Mouse (Mus musculus) thymus, adult 2 months (tissue): ENCODE results near the gene Pclo. TPM values are rescaled to one million over a fixed set of nuclear protein-coding genes. Genes with fewer than 3 reads are reported as not detected.

Source experiments
- DNase-seq: peaks from one replicate; pipeline ENCODE4 v3.0.0; 2021
- H3K27ac ChIP-seq: fragments of 200-500 bp; 2 replicates; pipeline ENCODE4 v1.5.1; 2012; ENCODE audit warnings: low read length, control low read depth; ENCODE audit not compliant: control insufficient read depth, insufficient read depth
- H3K27me3 ChIP-seq: fragments of 200-500 bp; 2 replicates; pipeline ENCODE4 v1.6.1; 2012; ENCODE audit warnings: mild to moderate bottlenecking, low read length, moderate library complexity, mixed read lengths; ENCODE audit not compliant: control insufficient read depth, insufficient read depth
- H3K36me3 ChIP-seq: fragments of 200-500 bp; 2 replicates; pipeline ENCODE4 v1.6.1; 2012; ENCODE audit warnings: mild to moderate bottlenecking, low read length, moderate library complexity; ENCODE audit not compliant: control insufficient read depth, insufficient read depth
- H3K4me1 ChIP-seq: fragments of 200-500 bp; replicated peaks from 2 replicates; pipeline ENCODE4 v1.6.1; 2012; ENCODE audit warnings: low read length; ENCODE audit not compliant: control insufficient read depth, insufficient read depth
- H3K4me3 ChIP-seq: fragments of 200-500 bp; 2 replicates; pipeline ENCODE4 v1.5.1; 2012; ENCODE audit warnings: mild to moderate bottlenecking, low read length, control low read depth, moderate library complexity; ENCODE audit not compliant: control insufficient read depth, insufficient read depth
- CTCF ChIP-seq: fragments of 200-500 bp; IDR thresholded peaks from 2 replicates; pipeline ENCODE4 v1.5.1; 2012; ENCODE audit warnings: mild to moderate bottlenecking, control low read depth, low read length, moderate library complexity, borderline replicate concordance; ENCODE audit not compliant: control insufficient read depth, poor library complexity, insufficient read depth; ENCODE audit errors: extremely low read depth
- POLR2A ChIP-seq: fragments of 200-500 bp; IDR thresholded peaks from 2 replicates; pipeline ENCODE4 v1.6.1; 2012; ENCODE audit warnings: mild to moderate bottlenecking, low read length, control low read depth, moderate library complexity; ENCODE audit not compliant: control insufficient read depth, poor library complexity, insufficient read depth; ENCODE audit errors: extremely low read depth
- WGBS: fragments of 180-500 bp; shearing (Covaris S2); methylation state at CpG from one replicate; pipeline ENCODE4 v1.1.7; 2018; 5-methylcytosine and 5-hydroxymethylcytosine counted together
- polyA plus RNA-seq: library from polyadenylated mRNA; depleted of rRNA; stranded (reverse); fragments of >200 nt; gene quantifications from 2 replicates; pipeline ENCODE4 v1.2.3, GENCODE M21; 2012

The Pclo gene
- polyA plus RNA-seq, 1 experiment: 0.96 TPM

DNA sequence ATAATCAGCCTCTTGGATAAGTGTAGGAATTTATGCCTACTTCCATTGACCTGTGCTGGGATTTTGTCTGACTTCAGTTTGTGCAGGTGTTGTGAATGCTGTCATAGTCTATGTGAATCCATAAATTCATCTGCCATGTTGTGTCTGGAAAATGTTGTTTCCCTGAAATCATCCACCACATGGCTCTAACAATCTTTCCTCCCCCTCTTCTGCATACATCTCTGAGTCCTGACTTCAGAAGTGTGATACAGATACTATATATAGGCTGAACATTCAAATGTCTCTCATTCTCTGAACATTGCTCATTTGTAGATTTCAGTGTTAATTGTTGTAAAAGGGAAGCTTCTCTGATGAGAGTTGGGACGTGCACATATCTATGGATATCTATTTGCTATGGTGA is 147.5 kb downstream of the Pclo start:
- 84% methylated on average over 1 of the region's 1 CpGs for WGBS
- no peak overlapping the region for H3K4me3 ChIP-seq
- no peaks in the 10 kb centered on the region for H3K4me1 ChIP-seq
- H3K27ac ChIP-seq: no peak overlapping the region
- TF ChIP-seq CTCF: no peak
- no peak for TF ChIP-seq POLR2A
- H3K36me3 ChIP-seq: no peaks in the 10 kb centered on the region
- no peak for DNase-seq
- H3K27me3 ChIP-seq: no peaks in the 10 kb centered on the region

DNA sequence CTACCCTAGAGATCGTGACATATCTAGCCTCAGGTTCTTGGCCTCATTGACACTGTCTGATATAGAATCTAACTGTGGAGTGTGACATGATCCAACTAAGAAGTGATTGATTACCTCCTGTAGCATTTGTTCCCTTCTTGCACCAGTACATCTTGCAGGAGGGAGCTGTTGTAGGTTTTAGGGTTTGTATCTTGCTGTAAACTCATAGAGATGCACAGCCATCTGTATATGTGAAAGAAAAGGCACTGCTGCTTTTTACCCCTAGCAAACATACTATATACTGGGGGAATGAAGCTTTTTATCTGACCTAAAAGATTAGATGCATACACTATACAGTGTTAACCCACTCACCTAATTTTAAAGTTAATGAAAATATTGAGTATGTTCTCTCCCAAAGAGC is 147.9 kb downstream of the Pclo start:
- Histone ChIP-seq H3K4me3 (no peak overlapping the region), H3K4me1 (no peaks in the 10 kb centered on the region), H3K27ac (no peak overlapping the region), H3K27me3 (no peaks in the 10 kb centered on the region), H3K36me3 (no peaks in the 10 kb centered on the region)
- TF ChIP-seq POLR2A: no peak
- no peak for TF ChIP-seq CTCF
- no peak for DNase-seq
- WGBS: 100% methylated on average over 1 of the region's 1 CpGs

DNA sequence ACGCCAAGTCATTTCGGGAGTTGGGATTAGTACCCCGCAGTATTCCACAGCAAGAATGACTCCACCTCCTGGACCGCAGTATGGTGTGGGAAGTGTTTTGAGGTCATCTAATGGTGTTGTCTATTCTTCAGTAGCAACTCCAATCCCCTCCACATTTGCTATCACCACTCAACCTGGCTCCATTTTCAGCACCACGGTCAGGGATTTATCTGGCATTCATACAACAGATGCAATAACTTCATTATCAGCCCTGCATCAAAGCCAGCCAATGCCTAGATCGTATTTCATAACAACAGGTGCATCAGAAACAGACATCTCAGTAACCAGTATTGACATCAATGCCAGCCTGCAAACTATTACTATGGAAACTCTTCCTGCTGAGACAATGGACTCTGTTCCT is 165.7 kb downstream of the Pclo start:
- DNase-seq: no peak
- TF ChIP-seq POLR2A: no peak
- 93% methylated on average over 6 of the region's 6 CpGs for WGBS
- H3K4me1 ChIP-seq: no peaks in the 10 kb centered on the region
- H3K27ac ChIP-seq: no peak overlapping the region
- no peak overlapping the region for H3K4me3 ChIP-seq
- no peaks in the 10 kb centered on the region for H3K27me3 ChIP-seq
- H3K36me3 ChIP-seq: no peaks in the 10 kb centered on the region

DNA sequence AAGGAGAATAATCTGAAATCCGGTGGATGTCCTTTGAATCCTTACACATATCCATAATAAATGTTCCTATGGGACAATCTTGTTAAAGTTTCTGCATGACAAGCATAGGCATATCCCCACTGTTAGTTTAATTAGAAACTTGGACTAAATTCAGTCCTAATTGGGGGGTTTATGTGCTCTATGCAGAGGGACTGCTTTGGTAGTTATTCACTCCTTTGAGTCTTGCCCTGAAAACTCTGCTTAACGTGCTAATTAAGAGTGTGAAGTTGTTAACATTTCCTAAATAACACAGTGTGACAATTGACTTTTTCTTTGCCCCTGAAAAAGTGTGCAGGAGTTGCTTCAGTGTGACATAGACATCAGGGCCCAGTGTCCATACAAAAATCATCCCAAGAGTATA is 177.3 kb downstream of the Pclo start:
- WGBS: 78% methylated on average over 2 of the region's 2 CpGs
- H3K4me3 ChIP-seq: no peak overlapping the region
- no peak for TF ChIP-seq CTCF
- TF ChIP-seq POLR2A: no peak
- H3K36me3 ChIP-seq: no peaks in the 10 kb centered on the region
- no peak for DNase-seq
- H3K4me1 ChIP-seq: no peaks in the 10 kb centered on the region
- H3K27me3 ChIP-seq: no peaks in the 10 kb centered on the region
- H3K27ac ChIP-seq: no peak overlapping the region

DNA sequence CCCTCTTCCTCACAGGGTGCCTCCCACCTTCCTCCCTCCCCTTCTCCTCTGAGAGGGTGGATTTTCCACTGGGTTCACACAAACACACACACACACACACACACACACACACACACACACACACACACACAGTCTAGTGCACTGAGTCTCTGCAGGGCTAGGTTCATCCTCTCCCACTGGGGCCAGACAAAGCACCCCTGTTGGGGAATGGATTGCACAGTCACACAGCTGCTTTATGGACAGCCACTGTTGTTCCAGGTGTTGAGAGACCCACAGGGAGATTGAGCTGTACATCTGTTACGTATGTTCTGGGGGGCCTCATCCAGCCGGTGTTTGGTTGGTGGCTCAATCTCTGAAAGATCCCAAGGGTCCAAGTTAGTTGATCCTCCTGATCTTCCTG is 182.0 kb downstream of the Pclo start:
- no peaks in the 10 kb centered on the region for H3K36me3 ChIP-seq
- no peak overlapping the region for H3K4me3 ChIP-seq
- H3K27ac ChIP-seq: no peak overlapping the region
- H3K27me3 ChIP-seq: no peaks in the 10 kb centered on the region
- TF ChIP-seq POLR2A (no peak), CTCF (no peak)
- H3K4me1 ChIP-seq: no peaks in the 10 kb centered on the region
- 96% methylated on average over 2 of the region's 2 CpGs for WGBS
- no peak for DNase-seq

DNA sequence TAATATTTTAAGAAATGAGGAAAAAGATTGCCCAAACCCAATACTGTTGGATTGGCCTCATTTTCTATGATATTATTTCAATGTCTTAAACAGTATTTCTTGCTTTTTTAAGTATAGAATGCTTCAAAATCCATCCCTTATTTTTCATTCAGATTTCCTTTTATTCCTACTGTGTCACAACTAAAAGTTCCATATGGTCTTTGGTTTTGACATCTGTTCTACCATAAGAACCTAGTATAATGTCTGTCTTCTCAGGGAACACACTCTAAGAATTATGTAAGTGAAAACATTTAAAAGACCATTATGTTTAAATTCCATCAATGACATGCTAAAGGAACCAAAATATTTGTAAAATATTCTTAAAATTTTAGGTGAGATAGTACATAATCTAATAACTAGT is 186.2 kb downstream of the Pclo start:
- no peak overlapping the region for H3K27ac ChIP-seq
- H3K36me3 ChIP-seq: no peaks in the 10 kb centered on the region
- no peak for DNase-seq
- H3K4me3 ChIP-seq: no peak overlapping the region
- no peaks in the 10 kb centered on the region for H3K4me1 ChIP-seq
- TF ChIP-seq CTCF: no peak
- TF ChIP-seq POLR2A: no peak
- H3K27me3 ChIP-seq: no peaks in the 10 kb centered on the region

DNA sequence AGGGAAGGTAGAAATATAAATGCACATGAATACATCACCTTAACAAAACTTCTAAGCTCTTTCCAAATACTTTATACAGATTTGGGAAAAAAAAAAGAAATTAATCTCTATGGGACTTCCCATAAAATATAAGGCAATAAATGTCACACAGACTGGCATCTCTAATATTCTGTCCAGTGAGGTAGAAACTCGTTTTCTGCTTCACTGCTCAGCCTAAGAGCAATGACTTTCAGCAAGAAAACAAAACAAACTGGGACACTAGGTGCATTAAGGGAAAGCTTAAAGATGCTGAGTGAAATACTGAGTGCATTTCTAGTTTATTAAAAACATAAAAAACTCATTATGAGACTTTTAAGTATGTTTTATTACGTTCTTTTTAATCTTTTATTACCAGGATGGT is 190.7 kb downstream of the Pclo start:
- DNase-seq: no peak
- Histone ChIP-seq H3K36me3 (no peaks in the 10 kb centered on the region), H3K27ac (no peak overlapping the region), H3K27me3 (no peaks in the 10 kb centered on the region), H3K4me3 (no peak overlapping the region), H3K4me1 (no peaks in the 10 kb centered on the region)
- TF ChIP-seq POLR2A (no peak), CTCF (no peak)
- 62% methylated on average over 2 of the region's 2 CpGs for WGBS
